Mouse (Mus musculus) bone marrow, adult 2 months (tissue): Measurements from ENCODE around the gene Nt5m.

Source experiments
- CTCF ChIP-seq: fragments of 200-500 bp; IDR thresholded peaks from 2 replicates; pipeline ENCODE4 v1.5.1; 2011; ENCODE audit warnings: low read length, control low read depth; ENCODE audit not compliant: control insufficient read depth, insufficient read depth
- POLR2A ChIP-seq: fragments of 200-500 bp; IDR thresholded peaks from 2 replicates; pipeline ENCODE4 v1.6.1; 2011; ENCODE audit warnings: low read depth, mild to moderate bottlenecking, control low read depth, low read length, borderline replicate concordance; ENCODE audit not compliant: control insufficient read depth

GRCm38 (mm10) chr11:59864316-59864715 is 25.1 kb downstream of the Nt5m start:
- TF ChIP-seq CTCF (no peak), POLR2A (no peak)
